Mouse (Mus musculus): ENCODE results near the gene Rnft1. TPM values are rescaled to one million over a fixed set of nuclear protein-coding genes. Genes with fewer than 3 reads are reported as not detected.

The Rnft1 gene
- total and polyA plus RNA-seq, 3 experiments = 38.1 to 42.0 TPM; not detected in 1

DNA sequence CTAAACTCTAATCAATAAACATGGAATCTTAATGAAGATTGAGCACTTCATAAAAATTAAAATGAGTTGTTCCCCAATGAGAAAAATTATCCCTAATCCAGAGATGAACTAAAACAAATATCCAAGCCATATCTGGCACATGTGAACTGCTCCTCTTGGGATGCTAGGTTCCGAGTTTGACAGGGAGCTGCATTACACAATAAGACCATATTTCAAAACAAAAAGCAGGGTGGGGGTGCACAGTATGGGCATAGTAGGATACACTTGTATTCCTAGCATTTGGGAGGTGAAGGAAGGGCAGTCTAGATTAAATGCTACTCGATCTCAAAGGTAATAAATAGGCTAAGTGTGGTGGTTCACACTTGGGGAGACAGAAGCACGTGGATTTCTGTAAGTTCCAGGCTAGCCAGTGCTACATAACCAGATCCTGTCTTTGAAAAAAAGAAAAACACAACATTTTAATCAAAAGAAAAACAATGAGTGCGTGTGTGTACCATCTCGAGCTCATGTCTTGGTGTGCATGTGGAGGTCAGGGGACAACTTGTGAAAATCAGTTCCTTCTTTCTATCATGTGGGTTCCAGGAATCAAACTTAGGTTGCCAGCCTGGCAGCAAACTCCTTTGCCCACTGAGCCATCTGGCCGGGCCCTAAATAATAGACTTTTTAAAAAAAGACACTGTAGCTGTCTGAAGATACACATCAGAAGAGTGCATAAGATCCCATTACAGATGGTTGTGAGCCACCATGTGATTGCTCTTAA, 55.4 kb downstream of the Rnft1 start:
- peaks cover 15 to 20% of the 10 kb centered on the region in 2 experiments for H3K36me3 ChIP-seq (ENCODE audit: control insufficient read depth in 1 of 2, insufficient read depth in 2 of 2, low read length in 2 of 2)
- no peak for TF ChIP-seq MYB (IDR thresholded peaks at IDR 0.05; ENCODE audit: low read depth, low read length)
- no peak for TF ChIP-seq NRF1 (IDR thresholded peaks at IDR 0.05; ENCODE audit: insufficient read depth, low read depth, low read length, poor library complexity, severe bottlenecking)
- no peak for TF ChIP-seq BHLHE40 (IDR thresholded peaks at IDR 0.05; ENCODE audit: borderline replicate concordance, low read depth, low read length)
- no peak overlapping the region for H3K4me3 ChIP-seq (ENCODE audit: control insufficient read depth in 1 of 2, insufficient read depth in 1 of 2, low read depth in 2 of 2, low read length in 2 of 2)

DNA sequence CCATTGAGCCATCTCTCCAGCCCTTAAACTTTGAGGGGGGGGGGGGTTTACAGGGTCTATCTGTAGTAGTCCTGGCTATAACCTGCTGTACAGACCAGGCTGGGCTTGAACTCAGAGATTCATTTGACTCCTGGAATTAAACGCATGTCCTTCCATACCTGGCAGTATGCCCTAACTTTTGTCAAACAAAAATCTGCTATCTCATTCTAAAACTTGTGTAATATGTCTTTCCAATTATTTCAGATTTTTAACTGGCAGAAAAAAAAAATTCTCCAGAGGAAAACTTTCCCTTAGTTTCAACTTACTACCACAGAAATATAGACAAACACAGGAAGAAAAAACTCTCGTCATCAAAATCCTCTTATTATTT, 56.0 kb downstream of the Rnft1 start:
- peaks cover 68% of the 10 kb centered on the region for H3K79me2 ChIP-seq (ENCODE audit: control insufficient read depth, insufficient read depth, low read length, poor library complexity)
- H3K9ac ChIP-seq (ENCODE audit: control insufficient read depth, low read depth, low read length, poor library complexity, severe bottlenecking) = no peak overlapping the region
- peaks cover 10 to 20% of the 10 kb centered on the region in 2 experiments; a peak in 3 of 4 replicates for H3K36me3 ChIP-seq (ENCODE audit: control insufficient read depth in 1 of 2, insufficient read depth in 2 of 2, low read length in 2 of 2)
- DNase-seq (ENCODE audit: low read depth, low spot score) = no peak
- H3K9me3 ChIP-seq (replicated peaks; ENCODE audit: insufficient read depth, low read length) = no peaks in the 10 kb centered on the region
- H3K27ac ChIP-seq (ENCODE audit: control insufficient read depth, low read depth, low read length) = no peak overlapping the region
- peaks cover 4 to 6% of the 10 kb centered on the region in 2 experiments; a peak in 3 of 4 replicates for H3K4me1 ChIP-seq (ENCODE audit: control insufficient read depth in 1 of 2, insufficient read depth in 2 of 2, low read length in 2 of 2)
- no peaks in the 10 kb centered on the region for H3K27me3 ChIP-seq (ENCODE audit: control insufficient read depth in 1 of 2, insufficient read depth in 2 of 2, low read length in 2 of 2)
- no peak for TF ChIP-seq NRF1 (IDR thresholded peaks at IDR 0.05; ENCODE audit: insufficient read depth, low read depth, low read length, poor library complexity, severe bottlenecking)
- no peak overlapping the region for H3K4me3 ChIP-seq (ENCODE audit: control insufficient read depth in 1 of 2, insufficient read depth in 1 of 2, low read depth in 2 of 2, low read length in 2 of 2)

More for the DNA sequence above, 55.4 kb downstream of the Rnft1 start:
- H3K79me2 ChIP-seq (ENCODE audit: control insufficient read depth, insufficient read depth, low read length, poor library complexity) = peaks cover 66% of the 10 kb centered on the region
- no peak overlapping the region for H3K9ac ChIP-seq (ENCODE audit: control insufficient read depth, low read depth, low read length, poor library complexity, severe bottlenecking)
- peaks cover 4 to 6% of the 10 kb centered on the region in 2 experiments; a peak in 3 of 4 replicates for H3K4me1 ChIP-seq (ENCODE audit: control insufficient read depth in 1 of 2, insufficient read depth in 2 of 2, low read length in 2 of 2)
- no peak for DNase-seq (ENCODE audit: low read depth, low spot score)
- H3K27me3 ChIP-seq (ENCODE audit: control insufficient read depth in 1 of 2, insufficient read depth in 2 of 2, low read length in 2 of 2) = no peaks in the 10 kb centered on the region
- H3K27ac ChIP-seq (ENCODE audit: control insufficient read depth, low read depth, low read length) = no peak overlapping the region
- H3K9me3 ChIP-seq (replicated peaks; ENCODE audit: insufficient read depth, low read length) = no peaks in the 10 kb centered on the region

DNA sequence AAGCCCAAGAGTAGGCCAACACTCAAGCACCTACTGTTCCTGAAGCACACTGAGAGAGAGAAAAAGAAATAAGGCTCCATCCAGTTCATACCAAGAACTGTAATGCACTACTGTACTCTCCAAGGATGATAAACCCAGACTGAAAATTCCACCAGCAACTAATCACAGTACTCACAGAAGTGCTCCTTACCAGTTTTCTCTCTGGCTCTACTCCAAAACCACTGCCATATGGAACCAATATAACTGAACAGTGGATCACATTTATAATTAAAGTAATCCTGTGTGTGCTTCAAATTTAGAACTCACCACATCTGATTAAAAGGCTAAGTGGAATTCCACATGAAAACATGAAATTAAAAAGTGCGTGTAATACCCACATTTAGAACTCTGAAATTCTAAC, 58.4 kb downstream of the Rnft1 start:
- Histone ChIP-seq H3K4me1 (ENCODE audit: control insufficient read depth in 1 of 2, insufficient read depth in 2 of 2, low read length in 2 of 2) (peaks cover 8 to 12% of the 10 kb centered on the region in 2 experiments), H3K27ac (ENCODE audit: control insufficient read depth, low read depth, low read length) (no peak overlapping the region), H3K9me3 (replicated peaks; ENCODE audit: insufficient read depth, low read length) (no peaks in the 10 kb centered on the region), H3K27me3 (ENCODE audit: control insufficient read depth in 1 of 2, insufficient read depth in 2 of 2, low read length in 2 of 2) (no peaks in the 10 kb centered on the region), H3K36me3 (ENCODE audit: control insufficient read depth in 1 of 2, insufficient read depth in 2 of 2, low read length in 2 of 2) (peaks cover 9 to 26% of the 10 kb centered on the region in 2 experiments; a peak in 3 of 4 replicates), H3K79me2 (ENCODE audit: control insufficient read depth, insufficient read depth, low read length, poor library complexity) (peaks cover 65% of the 10 kb centered on the region), H3K4me3 (ENCODE audit: control insufficient read depth in 1 of 2, insufficient read depth in 1 of 2, low read depth in 2 of 2, low read length in 2 of 2) (peak overlapping the region in 1 of 2 experiments; percentile 77; a peak in 1 of 4 replicates), H3K9ac (ENCODE audit: control insufficient read depth, low read depth, low read length, poor library complexity, severe bottlenecking) (peak overlapping the region; percentile 96; the same call in 1 of the 2 replicates)
- TF ChIP-seq MAZ (IDR thresholded peaks at IDR 0.05; ENCODE audit: low read depth, low read length) (no peak), CHD2 (IDR thresholded peaks at IDR 0.05; ENCODE audit: low read length) (no peak), UBTF (IDR thresholded peaks at IDR 0.05; ENCODE audit: borderline replicate concordance, insufficient read depth, low read depth, low read length) (no peak), ETS1 (IDR thresholded peaks at IDR 0.05; ENCODE audit: low read depth, low read length) (no peak), GABPA (IDR thresholded peaks at IDR 0.05; ENCODE audit: low read depth, low read length) (no peak), POLR2AphosphoS2 (IDR thresholded peaks at IDR 0.05; ENCODE audit: low read length) (no peak), JUND (IDR thresholded peaks at IDR 0.05; ENCODE audit: low read depth, low read length) (no peak), BHLHE40 (IDR thresholded peaks at IDR 0.05; ENCODE audit: borderline replicate concordance, low read depth, low read length) (no peak), USF1 (IDR thresholded peaks at IDR 0.05; ENCODE audit: low read depth, low read length) (no peak), TBP (IDR thresholded peaks at IDR 0.05; ENCODE audit: low read depth, low read length) (no peak), ZNF384 (IDR thresholded peaks at IDR 0.05; ENCODE audit: low read depth, low read length) (no peak), RCOR1 (IDR thresholded peaks at IDR 0.05; ENCODE audit: low read depth, low read length) (no peak)
- DNase-seq (ENCODE audit: low read depth, low spot score) = peak; percentile 47
